Mouse (Mus musculus) adrenal gland, postnatal 10 days (tissue): ENCODE results near the gene Gm1043. TPM values are rescaled to one million over a fixed set of nuclear protein-coding genes. Genes with fewer than 3 reads are reported as not detected.

Experiments
- DNase-seq: peaks from one replicate; pipeline ENCODE4 v3.0.0; 2021; ENCODE audit warnings: mixed read lengths
- total RNA-seq, 2 experiments: library from RNA; stranded (reverse); gene quantifications; 2 replicates each; pipeline ENCODE4 v1.2.3; 2021

The Gm1043 gene
- total RNA-seq, 2 experiments from 2014 or later = 0.60 to 0.67 TPM

DNA sequence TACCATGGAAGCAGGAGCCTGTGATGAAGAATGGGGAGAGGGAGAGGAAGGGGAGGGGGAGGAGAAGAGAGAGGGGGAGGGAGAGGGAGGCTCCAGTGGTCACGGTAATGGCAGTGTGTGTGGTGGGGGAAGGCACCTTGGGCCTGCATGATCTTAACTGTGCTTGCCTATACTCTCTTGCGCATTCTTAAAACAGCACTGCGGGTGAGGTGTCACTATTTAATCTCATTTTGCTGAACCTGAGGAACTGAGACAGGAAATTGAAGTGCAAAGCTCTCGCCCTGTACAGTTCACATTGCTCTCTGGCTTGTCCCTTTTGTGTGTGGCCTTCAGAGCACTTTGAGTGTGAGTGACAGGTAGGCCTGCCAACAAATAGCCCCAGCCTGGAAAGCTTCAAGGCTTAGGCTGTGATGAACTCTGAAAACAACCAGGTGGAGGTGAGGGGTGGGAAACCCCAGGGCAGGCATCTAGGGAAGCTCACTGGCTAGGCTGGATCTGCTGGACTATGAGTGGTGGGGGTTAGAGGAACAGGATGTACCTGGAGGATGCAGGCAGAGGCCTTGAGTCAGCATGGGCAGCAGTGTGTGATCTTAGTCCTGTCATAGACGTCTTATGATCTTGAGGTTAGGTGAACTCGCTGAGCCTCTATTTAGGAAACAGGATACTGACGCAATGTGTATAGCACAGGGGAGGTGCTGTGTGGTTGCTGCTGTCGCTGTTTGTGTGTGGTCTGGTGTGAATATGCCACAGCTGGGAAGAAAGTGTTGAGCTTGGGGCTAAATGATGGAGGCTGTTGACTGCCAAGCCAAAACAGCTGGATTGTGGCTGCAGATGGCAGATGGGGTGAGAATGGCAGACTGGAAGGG lies 18.2 kb upstream of the Gm1043 start:
- no peak for DNase-seq

DNA sequence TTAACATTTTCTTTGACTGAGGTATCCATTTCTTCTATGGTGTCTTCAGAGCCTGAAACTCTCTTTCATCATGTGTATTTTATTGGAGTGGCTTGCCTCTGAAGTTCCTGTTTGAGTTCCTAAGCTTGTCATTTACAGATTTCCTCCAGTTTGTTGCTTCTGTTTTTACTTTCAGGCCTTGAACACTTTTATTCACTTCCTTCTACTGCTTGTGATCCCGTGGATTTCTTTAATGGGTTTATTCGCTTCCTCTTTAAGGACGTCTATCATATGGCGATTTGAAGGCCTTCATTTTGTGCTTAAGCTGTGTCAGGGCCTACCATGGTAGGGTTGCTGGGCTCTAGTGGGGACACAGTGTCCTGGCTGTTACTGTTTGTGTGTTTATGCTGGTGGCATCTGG lies 11.5 kb upstream of the Gm1043 start:
- no peak for DNase-seq

GRCm38 (mm10) chr5:37076692-37077329 lies 8.4 kb upstream of the Gm1043 start:
- no peak for DNase-seq

- DNase-seq = no peak
Measured at GRCm38 (mm10) chr5:37077330-37077698, 7.9 kb upstream of the Gm1043 start.

DNA sequence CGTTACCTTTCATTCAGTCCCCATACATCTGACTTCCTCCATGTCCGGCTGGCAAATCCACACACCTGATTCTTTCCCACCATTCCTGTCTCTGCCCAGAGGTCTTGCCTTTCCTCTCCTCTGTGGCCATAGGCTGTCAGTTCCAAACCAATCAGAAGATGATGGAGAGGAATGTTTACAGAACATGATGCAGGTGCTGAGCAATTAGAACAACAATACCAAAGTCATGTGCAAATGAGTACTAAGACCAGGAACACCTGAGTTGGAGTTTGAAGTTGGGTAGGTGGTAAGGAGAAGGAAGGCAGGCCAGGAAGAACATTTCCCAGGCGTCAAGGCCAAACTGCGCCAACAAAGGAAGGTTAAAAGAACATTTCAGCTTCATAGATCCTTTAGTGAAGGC lies 5.7 kb upstream of the Gm1043 start:
- DNase-seq = no peak

DNA sequence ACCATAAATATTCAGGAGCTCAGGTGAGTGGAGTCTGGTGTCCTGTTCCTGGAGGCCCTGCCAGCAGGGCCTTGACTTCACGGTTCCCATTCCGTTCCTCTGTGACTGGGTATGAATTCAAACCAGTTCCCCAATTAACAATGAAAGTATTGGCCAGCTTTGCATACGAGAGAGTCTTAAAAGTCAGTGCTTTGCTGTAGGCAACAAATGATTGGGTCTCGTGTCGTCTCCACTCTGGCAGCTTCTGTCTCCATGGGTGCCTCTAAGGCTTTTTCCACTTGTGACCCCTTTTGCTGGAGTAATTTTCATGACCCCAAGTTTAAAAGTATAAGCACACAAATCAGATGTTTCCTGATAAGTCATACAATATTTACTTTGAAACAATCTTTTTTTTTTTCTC lies 4.6 kb upstream of the Gm1043 start:
- no peak for DNase-seq

DNA sequence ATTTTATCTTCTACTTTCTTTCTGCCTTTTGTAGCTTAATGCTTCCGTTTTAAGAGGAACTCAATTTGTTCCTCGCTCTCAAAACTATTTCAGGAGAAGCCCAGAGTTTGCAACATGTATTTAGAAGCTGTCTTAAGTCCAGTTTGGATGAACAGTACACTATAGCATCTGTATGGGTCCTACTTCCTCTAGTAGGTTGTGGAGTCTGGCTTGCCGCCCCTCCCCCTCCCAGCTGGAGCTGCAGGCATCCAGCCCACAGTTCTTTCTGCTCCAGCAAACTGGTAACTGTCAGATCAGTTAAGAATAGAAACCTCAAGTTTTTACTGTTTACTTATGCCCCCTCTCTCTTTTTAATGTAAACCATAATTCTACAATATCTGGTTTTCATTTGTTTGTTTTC lies 2.8 kb upstream of the Gm1043 start:
- peak; percentile 30 for DNase-seq

DNA sequence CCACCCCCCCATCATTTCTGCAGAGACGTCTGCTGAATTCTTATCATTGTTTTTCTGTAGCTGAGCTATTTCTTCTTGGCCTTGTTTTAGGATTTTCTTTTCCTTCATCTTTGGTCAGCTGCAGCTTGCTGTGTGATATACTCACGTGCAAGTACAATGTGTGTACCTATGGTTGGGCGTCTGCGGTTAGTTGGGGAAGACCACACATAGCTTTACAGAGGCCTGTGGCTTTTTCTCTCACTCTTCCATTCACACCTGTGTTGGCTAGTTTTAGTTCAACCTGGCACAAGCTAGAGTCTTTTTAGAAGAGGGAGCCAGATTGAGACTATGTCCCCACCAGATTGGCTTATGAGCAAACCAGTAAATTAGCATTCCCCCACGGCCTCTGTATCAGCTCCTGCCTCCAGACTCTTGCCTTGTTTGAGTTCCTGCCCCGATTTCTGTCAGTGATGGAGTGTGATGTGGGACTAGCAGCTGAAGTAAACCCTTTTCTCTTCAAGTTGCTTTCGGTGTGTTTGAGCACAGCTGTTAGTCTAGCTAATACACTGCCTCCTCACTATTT lies 1.9 kb upstream of the Gm1043 start:
- no peak for DNase-seq

- no peak for DNase-seq
Measured at GRCm38 (mm10) chr5:37083850-37084249, 1.3 kb upstream of the Gm1043 start.

DNA sequence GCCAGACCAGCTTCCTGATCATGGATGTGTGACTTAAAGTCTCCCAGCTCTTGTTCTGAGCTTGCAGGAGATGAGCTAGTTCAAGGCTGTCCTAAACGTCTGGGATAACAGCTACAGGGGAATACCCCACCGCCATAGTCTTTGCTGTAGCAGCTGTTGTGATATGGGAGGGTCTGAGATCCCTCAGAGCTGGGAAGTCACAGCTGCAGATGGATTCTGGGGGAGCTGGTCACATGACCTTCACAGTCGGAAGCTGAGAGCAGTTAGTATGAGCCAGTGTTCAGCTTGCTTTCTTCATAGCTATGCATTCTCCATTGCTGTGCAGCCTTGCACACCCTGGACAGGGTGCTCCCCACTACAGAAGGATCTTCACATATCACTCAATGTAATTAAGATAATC lies 748 bp downstream of the Gm1043 start:
- no peak for DNase-seq

- DNase-seq = no peak
Measured at GRCm38 (mm10) chr5:37087786-37088185, 2.6 kb downstream of the Gm1043 start.

DNA sequence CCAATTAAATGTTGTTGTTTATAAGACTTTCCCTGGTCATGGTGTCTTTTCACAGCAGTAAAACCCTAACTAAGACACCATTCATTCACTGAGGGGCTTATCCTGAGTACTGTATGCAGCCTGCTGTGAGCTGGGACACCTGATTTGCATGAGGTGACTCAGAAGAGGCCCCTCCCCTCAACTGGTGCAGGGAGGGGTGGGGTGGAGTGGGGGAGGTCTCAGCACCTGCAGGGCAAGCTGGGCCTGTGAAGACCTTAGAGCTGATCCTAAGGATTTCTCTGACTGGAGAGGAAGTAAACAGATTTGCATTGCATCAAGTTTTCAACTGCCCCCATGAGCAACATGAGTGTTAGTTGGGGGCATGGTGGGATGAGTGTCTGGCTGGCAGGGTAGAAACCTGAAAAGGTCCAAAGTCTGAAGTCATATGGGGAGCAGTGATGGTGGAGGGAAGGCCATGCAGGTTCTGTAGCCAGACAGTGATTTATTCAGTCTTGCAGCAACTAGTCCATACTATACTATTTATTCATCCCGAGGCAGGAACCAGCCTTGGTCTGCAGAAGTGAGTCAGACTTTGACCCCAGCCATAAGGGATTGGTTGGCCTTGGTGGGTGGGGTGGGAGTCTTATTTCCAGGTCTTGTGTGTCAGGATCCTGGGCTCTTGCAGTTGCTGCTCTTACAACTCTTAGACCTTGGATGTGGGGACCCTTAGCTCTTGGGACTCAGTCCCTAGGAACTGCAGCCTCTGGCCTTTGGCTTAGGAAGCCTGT lies 3.4 kb downstream of the Gm1043 start:
- no peak for DNase-seq

- peak; percentile 40 for DNase-seq
Measured at GRCm38 (mm10) chr5:37091171-37091628, 6.0 kb downstream of the Gm1043 start.

DNA sequence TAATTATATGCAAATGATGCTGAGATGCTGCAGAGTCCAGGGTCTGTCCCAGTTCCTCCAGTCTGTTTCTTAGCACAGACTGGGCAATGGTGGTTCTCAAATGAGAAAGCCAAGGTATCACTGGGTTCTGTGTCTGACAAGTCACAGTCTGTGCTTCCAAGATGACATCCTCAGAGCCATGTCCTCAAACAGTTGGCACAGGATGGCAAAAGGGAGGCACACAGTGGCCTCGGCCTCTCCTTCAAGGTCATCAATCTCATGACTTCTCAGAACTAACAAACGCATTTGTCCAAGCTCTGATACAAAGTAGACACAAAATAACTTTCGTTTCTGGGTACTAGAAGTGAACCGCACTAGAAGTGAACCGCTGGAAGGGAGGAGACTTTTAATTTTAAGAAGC lies 9.8 kb downstream of the Gm1043 start:
- no peak for DNase-seq

GRCm38 (mm10) chr5:37097591-37097990 lies 12.4 kb downstream of the Gm1043 start:
- no peak for DNase-seq

DNA sequence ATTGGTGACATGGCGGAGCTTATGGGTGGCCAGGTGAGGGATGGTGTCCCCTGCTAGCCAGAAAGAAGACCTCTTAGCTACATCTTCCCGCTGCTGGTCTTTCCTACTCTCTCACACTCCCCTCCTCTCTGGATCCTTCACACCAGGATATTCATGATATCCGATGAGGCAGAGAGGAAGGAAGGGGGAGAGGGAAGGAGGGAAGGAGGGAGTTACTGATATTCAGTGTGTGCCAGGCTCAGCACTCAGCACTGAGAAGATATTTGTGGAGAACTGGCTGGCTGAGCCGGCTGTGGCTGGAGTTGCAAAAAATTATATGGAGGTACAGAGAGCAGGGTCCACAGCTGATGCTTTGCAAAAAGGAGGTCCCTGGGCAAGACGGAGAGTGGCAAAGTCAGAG lies 15.6 kb downstream of the Gm1043 start:
- no peak for DNase-seq

DNA sequence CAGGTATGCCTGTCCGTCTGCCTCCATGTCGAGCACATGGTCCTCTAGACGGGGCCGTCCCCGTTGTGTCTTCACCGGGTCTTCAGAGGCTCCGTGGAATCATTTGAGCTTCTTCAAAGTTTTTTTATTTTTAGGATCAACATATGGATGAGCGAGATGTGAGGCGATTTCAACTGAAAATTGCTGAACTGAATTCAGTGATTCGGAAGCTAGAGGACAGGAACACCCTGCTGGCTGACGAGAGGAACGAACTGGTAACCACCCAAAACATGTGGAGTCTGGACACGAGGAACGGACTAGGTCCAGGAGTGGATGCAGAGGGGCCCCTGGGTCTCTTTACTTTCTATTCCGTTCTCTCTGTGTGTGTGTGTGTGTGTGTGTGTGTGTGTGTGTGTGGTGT lies 16.5 kb downstream of the Gm1043 start:
- DNase-seq = no peak

GRCm38 (mm10) chr5:37102056-37102455 lies 16.9 kb downstream of the Gm1043 start:
- DNase-seq = no peak

GRCm38 (mm10) chr5:37105531-37106456 lies 20.6 kb downstream of the Gm1043 start:
- no peak for DNase-seq

DNA sequence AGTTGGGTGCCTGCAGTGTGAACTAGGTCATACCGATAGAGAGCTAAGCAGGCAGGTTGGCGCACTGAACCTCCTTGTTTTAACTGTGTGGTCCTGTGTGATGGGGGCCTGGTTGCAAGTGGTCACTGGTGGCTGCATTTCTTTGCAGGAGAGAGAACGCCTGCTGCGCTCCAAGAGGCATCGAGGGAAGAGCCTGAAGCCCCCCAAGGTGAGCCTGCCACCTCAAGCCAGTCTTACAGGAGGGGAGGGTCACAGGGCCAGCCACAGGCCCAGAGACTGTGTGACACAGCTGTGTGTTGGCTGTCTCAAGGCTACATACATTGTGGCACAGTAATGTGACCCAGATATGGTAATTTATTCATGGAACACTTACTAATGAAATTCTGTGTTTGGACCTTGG lies 21.9 kb downstream of the Gm1043 start:
- DNase-seq = no peak

DNA sequence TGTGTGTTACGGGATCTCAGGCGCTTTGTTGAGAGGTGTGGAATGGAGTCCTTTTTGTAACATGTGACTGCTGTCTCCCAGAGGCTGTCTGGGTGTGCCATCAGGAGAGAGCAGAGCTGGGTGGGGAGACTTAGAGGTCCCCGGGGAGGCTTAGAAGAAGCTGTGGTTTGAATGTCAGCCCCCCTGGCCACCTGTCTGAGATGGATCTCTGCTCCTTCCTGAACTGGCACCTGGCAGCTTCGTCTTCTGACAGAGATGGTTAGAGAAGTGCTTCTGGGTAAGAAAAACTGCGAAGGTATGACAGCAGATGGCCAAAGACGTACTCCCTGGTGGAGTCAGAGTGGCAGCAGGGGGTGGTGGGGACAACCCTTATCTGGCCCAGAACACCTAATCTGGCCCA lies 22.4 kb downstream of the Gm1043 start:
- no peak for DNase-seq
